Mouse (Mus musculus): ENCODE results near the gene Trub1. TPM values are rescaled to one million over a fixed set of nuclear protein-coding genes. Genes with fewer than 3 reads are reported as not detected.

Trub1 gene
- polyA plus RNA-seq, 1 experiment from 2014 or later, result 14.6 TPM

- H3K4me2 ChIP-seq, result no peak overlapping the region
- H3K36me3 ChIP-seq, result no peaks in the 10 kb centered on the region
- ATAC-seq, result no peak
- no peaks in the 10 kb centered on the region; the same call in 1 of the 2 replicates for H3K4me1 ChIP-seq
- H3K27ac ChIP-seq, result no peak overlapping the region
- no peaks in the 10 kb centered on the region for H3K9me3 ChIP-seq (replicated peaks)
- no peaks in the 10 kb centered on the region for H3K27me3 ChIP-seq (replicated peaks)
- no peak overlapping the region for H3K4me3 ChIP-seq
- no peak overlapping the region for H3K9ac ChIP-seq
- WGBS (ENCODE audit: insufficient replicate concordance), result 67% methylated on average over 7 of the region's 7 CpGs
These were observed 84.9 kb downstream of the Trub1 start for GRCm38 (mm10) chr19:57537510-57538182.

GRCm38 (mm10) chr19:57540118-57540517 lies 87.4 kb downstream of the Trub1 start:
- no peak overlapping the region for H3K4me3 ChIP-seq
- ATAC-seq, result no peak
- WGBS (ENCODE audit: insufficient replicate concordance), result 88% methylated on average over 11 of the region's 11 CpGs

More at GRCm38 (mm10) chr19:57540118-57540517, 87.4 kb downstream of the Trub1 start:
- H3K36me3 ChIP-seq, result no peaks in the 10 kb centered on the region
- H3K9me3 ChIP-seq (replicated peaks), result no peaks in the 10 kb centered on the region
- H3K9ac ChIP-seq, result no peak overlapping the region
- no peaks in the 10 kb centered on the region; the same call in 1 of the 2 replicates for H3K4me1 ChIP-seq
- H3K27ac ChIP-seq, result no peak overlapping the region
- no peak overlapping the region for H3K4me2 ChIP-seq
- no peaks in the 10 kb centered on the region for H3K27me3 ChIP-seq (replicated peaks)

Other genes with a start within 250 kb of the Trub1 start
- 6.1 and 7.8 TPM in 2 replicates for gene Ablim1, start 138.0 kb upstream of the Trub1 start, polyA plus RNA-seq (2016; fragmentation: Nextera tagmentation; extraction: Ambion mirVana)
- gene Fam160b1, start 92.2 kb upstream of the Trub1 start, polyA plus RNA-seq (2016; fragmentation: Nextera tagmentation; extraction: Ambion mirVana), result 9.2 and 9.5 TPM in 2 replicates
- 1.8 and 2.0 TPM in 2 replicates for gene Atrnl1, start 158.1 kb downstream of the Trub1 start, polyA plus RNA-seq (2016; fragmentation: Nextera tagmentation; extraction: Ambion mirVana)

Measured in liver, embryonic 12.5 days (tissue).